Mouse (Mus musculus): ENCODE results near the gene Exoc3. TPM values are rescaled to one million over a fixed set of nuclear protein-coding genes. Genes with fewer than 3 reads are reported as not detected.

Gene Exoc3
- polyA plus RNA-seq, 1 experiment from 2014 or later, result 82.7 TPM

- ATAC-seq (ENCODE audit: low FRiP score) (no peak), DNase-seq (ENCODE audit: low spot score) (peak; percentile 7)
- H3K4me2 ChIP-seq (replicated peaks; ENCODE audit: low read depth, low read length), result no peak overlapping the region; the same call in 1 of the 2 replicates
These were observed 86.7 kb downstream of the Exoc3 start for GRCm38 (mm10) chr13:74121795-74122330.

GRCm38 (mm10) chr13:74121141-74121602 lies 87.4 kb downstream of the Exoc3 start, which contains the start of gene Slc9a3:
Gene Slc9a3, plus strand, starts transcription at chr13:74121457.
- H3K27ac ChIP-seq (ENCODE audit: low read depth, low read length), result no peak within 1 kb of the TSS
- peak within 1 kb of the TSS; percentile 26 for H3K4me3 ChIP-seq (ENCODE audit: low read depth, low read length)
- peak within 1 kb of the TSS; percentile 50 for H3K4me2 ChIP-seq (replicated peaks; ENCODE audit: low read depth, low read length)
- under 1% methylated on average over 35 of the region's 35 CpGs for WGBS
- H3K9ac ChIP-seq (ENCODE audit: low read depth, low read length), result no peak within 1 kb of the TSS
- DNase-seq (ENCODE audit: low spot score) (peak; percentile 34), ATAC-seq (ENCODE audit: low FRiP score) (no peak)
- H3K4me1 ChIP-seq (replicated peaks; ENCODE audit: control insufficient read depth, insufficient read depth, low read length), result 0 out of 2 replicates have a peak, but pooled peaks cover 2% of the 10 kb centered on the region
- no peaks in the 10 kb centered on the region for H3K36me3 ChIP-seq (ENCODE audit: control insufficient read depth, insufficient read depth, low read length)
- no peaks in the 10 kb centered on the region for H3K9me3 ChIP-seq (ENCODE audit: control insufficient read depth, low read length)
- H3K27me3 ChIP-seq (ENCODE audit: control insufficient read depth, insufficient read depth, low read length), result peaks cover 31% of the 10 kb centered on the region

More at GRCm38 (mm10) chr13:74121795-74122330, 86.7 kb downstream of the Exoc3 start:
- Histone ChIP-seq H3K9ac (ENCODE audit: low read depth, low read length) (no peak overlapping the region), H3K4me1 (replicated peaks; ENCODE audit: control insufficient read depth, insufficient read depth, low read length) (0 out of 2 replicates have a peak, but pooled peaks cover 2% of the 10 kb centered on the region), H3K27me3 (ENCODE audit: control insufficient read depth, insufficient read depth, low read length) (peaks cover 31% of the 10 kb centered on the region), H3K27ac (ENCODE audit: low read depth, low read length) (no peak overlapping the region), H3K36me3 (ENCODE audit: control insufficient read depth, insufficient read depth, low read length) (no peaks in the 10 kb centered on the region), H3K9me3 (ENCODE audit: control insufficient read depth, low read length) (no peaks in the 10 kb centered on the region), H3K4me3 (ENCODE audit: low read depth, low read length) (no peak overlapping the region; the same call in 1 of the 2 replicates)
- WGBS, result 32% methylated on average over 14 of the region's 14 CpGs

Other genes starting within 250 kb of the Exoc3 start
- not detected in 2 replicates for gene Zdhhc11, start 244.9 kb downstream of the Exoc3 start, polyA plus RNA-seq (2014; fragmentation: Nextera tagmentation; extraction: Ambion mirVana)
- 4.0 and 4.9 TPM in 2 replicates for gene Tppp, start 199.3 kb downstream of the Exoc3 start, polyA plus RNA-seq (2014; fragmentation: Nextera tagmentation; extraction: Ambion mirVana)
- gene Cep72, start 146.4 kb downstream of the Exoc3 start, polyA plus RNA-seq (2014; fragmentation: Nextera tagmentation; extraction: Ambion mirVana), result 18.3 and 20.3 TPM in 2 replicates
- gene Slc9a3, start 87.3 kb downstream of the Exoc3 start, polyA plus RNA-seq (2014; fragmentation: Nextera tagmentation; extraction: Ambion mirVana), result not detected in 2 replicates
- gene Ahrr, start 83.6 kb upstream of the Exoc3 start, polyA plus RNA-seq (2014; fragmentation: Nextera tagmentation; extraction: Ambion mirVana), result 1.4 and 1.5 TPM in 2 replicates
- gene Pdcd6, start 108.8 kb upstream of the Exoc3 start, polyA plus RNA-seq (2014; fragmentation: Nextera tagmentation; extraction: Ambion mirVana), result 126 and 132 TPM in 2 replicates
- 196 and 230 TPM in 2 replicates for gene Sdha, start 141.5 kb upstream of the Exoc3 start, polyA plus RNA-seq (2014; fragmentation: Nextera tagmentation; extraction: Ambion mirVana)
- 62.1 and 62.2 TPM in 2 replicates for gene Ccdc127, start 141.6 kb upstream of the Exoc3 start, polyA plus RNA-seq (2014; fragmentation: Nextera tagmentation; extraction: Ambion mirVana)
- not detected in 2 replicates for gene Lrrc14b, start 155.3 kb upstream of the Exoc3 start, polyA plus RNA-seq (2014; fragmentation: Nextera tagmentation; extraction: Ambion mirVana)
- gene Zfp72, start 182.1 kb upstream of the Exoc3 start, polyA plus RNA-seq (2014; fragmentation: Nextera tagmentation; extraction: Ambion mirVana), result 5.0 and 5.5 TPM in 2 replicates
- 75.9 and 94.5 TPM in 2 replicates for gene Ftl1-ps1, start 191.0 kb upstream of the Exoc3 start, polyA plus RNA-seq (2014; fragmentation: Nextera tagmentation; extraction: Ambion mirVana)

All from hindbrain, embryonic 11.5 days (tissue).